Mouse (Mus musculus): ENCODE measurements at regions not wholly inside any gene's neighbourhood (a gene's known extent, or its start where the extent isn't known, plus 50 kb on each side); places are given as distances from the start of the nearest gene placed in this dataset.

DNA sequence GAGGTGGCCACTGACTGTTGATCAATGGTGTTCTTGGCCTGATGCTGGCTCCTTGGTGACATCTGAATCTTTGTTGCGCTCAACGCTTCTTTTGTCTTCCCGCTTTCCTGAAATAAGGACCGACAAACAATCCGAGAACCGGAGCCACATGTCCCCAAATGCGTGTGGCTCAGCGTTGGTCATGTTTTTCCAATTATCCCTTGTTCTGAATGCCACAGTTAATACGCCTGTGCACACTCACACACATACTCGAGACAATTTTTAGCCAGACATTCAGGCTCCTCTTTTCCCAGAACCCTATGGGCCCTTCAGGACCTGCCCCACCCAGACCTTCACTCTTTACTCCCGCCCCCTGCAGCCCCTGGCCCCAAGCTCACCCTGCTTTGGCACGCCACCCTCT is 248.8 kb downstream of the Cyp26b1 start:
- H3K36me3 ChIP-seq: no peaks in the 10 kb centered on the region
- no peaks in the 10 kb centered on the region for H3K9me3 ChIP-seq (replicated peaks)
- no peak overlapping the region for H3K4me2 ChIP-seq
- no peak for ATAC-seq (ENCODE audit: insufficient number of reproducible peaks, low FRiP score)
- WGBS: 88% methylated on average over 12 of the region's 12 CpGs
- no peak overlapping the region for H3K4me3 ChIP-seq
- H3K27ac ChIP-seq (ENCODE audit: poor library complexity, severe bottlenecking): no peak overlapping the region
- no peaks in the 10 kb centered on the region for H3K4me1 ChIP-seq (replicated peaks)
- peaks cover 14% of the 10 kb centered on the region; the same call in 1 of the 2 replicates for H3K27me3 ChIP-seq (replicated peaks)
- H3K9ac ChIP-seq: no peak overlapping the region

DNA sequence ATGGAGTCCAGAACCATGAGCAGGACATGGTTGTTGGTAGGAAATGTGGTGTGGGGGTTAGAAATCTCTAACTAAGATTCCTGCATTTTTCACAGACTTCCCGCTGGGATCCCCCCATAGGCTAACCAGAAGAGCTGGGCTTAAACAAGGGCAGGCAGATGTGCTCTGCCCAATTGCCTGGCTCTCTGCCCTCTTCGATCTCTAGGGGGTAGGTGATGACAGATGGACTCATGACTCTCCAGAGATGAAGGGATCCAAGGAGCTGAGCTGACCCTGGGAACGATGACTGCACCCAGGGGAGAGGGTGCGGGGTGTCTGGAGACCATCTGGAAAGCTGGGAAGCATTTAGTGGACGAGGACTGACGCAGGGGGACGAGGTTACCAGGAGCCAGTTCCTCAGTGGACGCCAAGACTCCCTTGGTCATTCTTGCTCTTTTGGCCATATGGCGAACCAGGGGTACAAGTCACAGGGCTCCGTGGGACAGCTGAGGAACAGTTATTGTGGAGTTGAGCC is 260.0 kb downstream of the Cyp26b1 start:
- 0 out of 2 replicates have a peak, but pooled peaks cover 3% of the 10 kb centered on the region for H3K4me1 ChIP-seq (replicated peaks)
- 76% methylated on average over 10 of the region's 10 CpGs for WGBS
- H3K9me3 ChIP-seq (replicated peaks): peaks cover 7% of the 10 kb centered on the region; the same call in 1 of the 2 replicates
- ATAC-seq (ENCODE audit: insufficient number of reproducible peaks, low FRiP score): no peak
- H3K4me3 ChIP-seq: no peak overlapping the region
- H3K27me3 ChIP-seq (replicated peaks): peaks cover 13% of the 10 kb centered on the region; the same call in 1 of the 2 replicates
- no peak overlapping the region for H3K9ac ChIP-seq
- no peaks in the 10 kb centered on the region for H3K36me3 ChIP-seq
- H3K4me2 ChIP-seq: no peak overlapping the region
- no peak overlapping the region for H3K27ac ChIP-seq (ENCODE audit: poor library complexity, severe bottlenecking)

DNA sequence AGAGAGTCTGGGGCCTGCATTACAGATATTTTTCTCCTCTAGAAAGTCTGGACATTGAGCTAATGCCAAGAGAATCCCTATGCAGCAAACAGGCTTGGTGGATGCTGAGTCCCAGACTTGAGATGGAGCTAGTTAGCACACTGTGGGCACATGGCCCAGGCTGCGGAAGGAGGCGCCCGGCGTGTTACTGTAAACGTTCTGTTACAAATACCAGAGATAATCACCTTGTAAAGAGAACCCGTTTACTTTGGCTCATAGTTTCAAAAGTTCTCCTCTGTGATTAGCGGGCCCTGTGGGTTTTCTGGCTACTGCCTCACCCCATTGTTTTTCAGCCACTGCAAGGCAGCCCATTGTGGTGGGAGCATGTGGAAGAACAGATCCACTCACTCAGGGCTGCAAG is 264.6 kb downstream of the Cyp26b1 start:
- no peak overlapping the region for H3K4me2 ChIP-seq
- no peaks in the 10 kb centered on the region for H3K36me3 ChIP-seq
- no peak for ATAC-seq (ENCODE audit: insufficient number of reproducible peaks, low FRiP score)
- H3K9me3 ChIP-seq (replicated peaks): peaks cover 7% of the 10 kb centered on the region; the same call in 1 of the 2 replicates
- no peak overlapping the region for H3K27ac ChIP-seq (ENCODE audit: poor library complexity, severe bottlenecking)
- H3K4me1 ChIP-seq (replicated peaks): peaks cover 13% of the 10 kb centered on the region
- H3K27me3 ChIP-seq (replicated peaks): peaks cover 25% of the 10 kb centered on the region
- no peak overlapping the region for H3K9ac ChIP-seq
- WGBS: 36% methylated on average over 7 of the region's 7 CpGs
- H3K4me3 ChIP-seq: no peak overlapping the region

DNA sequence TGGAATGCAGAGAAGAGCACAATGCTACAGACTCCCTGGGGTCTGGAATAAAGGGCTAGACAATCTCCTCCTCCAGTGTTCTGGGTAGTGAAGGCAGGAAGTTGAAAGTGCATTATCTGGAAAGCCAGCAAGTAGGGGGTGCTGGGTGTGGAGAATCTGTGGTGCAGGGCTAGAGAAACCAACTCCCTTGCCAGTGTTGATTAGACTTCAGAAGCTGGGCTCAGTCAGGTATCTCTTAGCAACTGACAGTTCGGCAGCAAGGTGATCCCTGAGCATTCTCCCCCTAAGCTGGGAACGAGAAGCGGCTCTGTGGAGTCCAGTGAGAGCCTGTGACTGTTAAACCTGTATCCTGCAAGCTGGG is 265.7 kb downstream of the Cyp26b1 start:
- Histone ChIP-seq H3K36me3 (no peaks in the 10 kb centered on the region), H3K27ac (ENCODE audit: poor library complexity, severe bottlenecking) (no peak overlapping the region), H3K4me3 (no peak overlapping the region), H3K9me3 (replicated peaks) (peaks cover 6% of the 10 kb centered on the region; the same call in 1 of the 2 replicates), H3K4me2 (no peak overlapping the region), H3K27me3 (replicated peaks) (peaks cover 35% of the 10 kb centered on the region), H3K9ac (no peak overlapping the region), H3K4me1 (replicated peaks) (peaks cover 13% of the 10 kb centered on the region)
- no peak for ATAC-seq (ENCODE audit: insufficient number of reproducible peaks, low FRiP score)
- 21% methylated on average over 3 of the region's 3 CpGs for WGBS

DNA sequence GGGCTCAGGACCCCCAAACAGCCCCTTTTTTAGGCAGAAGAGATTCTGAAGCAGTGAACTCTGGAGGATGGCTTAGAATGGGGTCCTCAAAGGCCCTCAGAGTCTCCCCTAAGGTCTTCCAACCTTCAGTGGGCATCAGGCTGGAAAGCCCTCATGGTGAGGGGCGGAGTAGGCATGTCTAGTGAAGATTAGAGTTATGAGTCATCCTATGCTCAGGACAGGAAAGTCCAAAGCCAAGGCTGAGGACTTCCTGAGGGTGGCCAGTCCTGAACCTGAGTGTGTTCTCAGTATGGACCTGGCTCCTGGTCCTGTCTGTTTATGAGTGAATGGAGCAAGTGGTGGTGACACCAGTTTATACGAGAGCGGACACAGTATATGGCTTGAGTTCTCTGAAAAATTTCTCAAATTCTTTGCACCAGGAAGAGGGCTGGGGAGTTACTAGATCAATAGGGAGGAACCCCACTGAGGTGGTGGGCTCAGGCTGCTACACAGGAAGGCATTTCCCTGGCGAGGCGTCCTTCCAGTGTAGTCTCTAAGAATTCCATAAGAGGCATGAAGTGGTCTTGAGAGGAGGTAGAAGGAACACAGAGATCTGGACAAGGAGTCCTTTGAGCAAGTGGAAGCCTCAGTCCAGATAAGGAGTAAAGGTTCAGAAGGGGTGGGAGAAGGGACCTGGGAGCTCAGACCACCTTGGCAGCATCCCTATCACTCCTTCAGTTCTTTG is 266.2 kb downstream of the Cyp26b1 start:
- H3K27ac ChIP-seq (ENCODE audit: poor library complexity, severe bottlenecking): no peak overlapping the region
- H3K4me2 ChIP-seq: no peak overlapping the region
- H3K9me3 ChIP-seq (replicated peaks): peaks cover under 1% of the 10 kb centered on the region; the same call in 1 of the 2 replicates
- peaks cover 13% of the 10 kb centered on the region for H3K4me1 ChIP-seq (replicated peaks)
- no peak overlapping the region for H3K4me3 ChIP-seq
- H3K27me3 ChIP-seq (replicated peaks): peaks cover 35% of the 10 kb centered on the region
- H3K36me3 ChIP-seq: no peaks in the 10 kb centered on the region
- ATAC-seq (ENCODE audit: insufficient number of reproducible peaks, low FRiP score): 0 out of 2 replicates have a peak, but pooled peaks have one; percentile 46
- 61% methylated on average over 5 of the region's 5 CpGs for WGBS
- H3K9ac ChIP-seq: no peak overlapping the region

DNA sequence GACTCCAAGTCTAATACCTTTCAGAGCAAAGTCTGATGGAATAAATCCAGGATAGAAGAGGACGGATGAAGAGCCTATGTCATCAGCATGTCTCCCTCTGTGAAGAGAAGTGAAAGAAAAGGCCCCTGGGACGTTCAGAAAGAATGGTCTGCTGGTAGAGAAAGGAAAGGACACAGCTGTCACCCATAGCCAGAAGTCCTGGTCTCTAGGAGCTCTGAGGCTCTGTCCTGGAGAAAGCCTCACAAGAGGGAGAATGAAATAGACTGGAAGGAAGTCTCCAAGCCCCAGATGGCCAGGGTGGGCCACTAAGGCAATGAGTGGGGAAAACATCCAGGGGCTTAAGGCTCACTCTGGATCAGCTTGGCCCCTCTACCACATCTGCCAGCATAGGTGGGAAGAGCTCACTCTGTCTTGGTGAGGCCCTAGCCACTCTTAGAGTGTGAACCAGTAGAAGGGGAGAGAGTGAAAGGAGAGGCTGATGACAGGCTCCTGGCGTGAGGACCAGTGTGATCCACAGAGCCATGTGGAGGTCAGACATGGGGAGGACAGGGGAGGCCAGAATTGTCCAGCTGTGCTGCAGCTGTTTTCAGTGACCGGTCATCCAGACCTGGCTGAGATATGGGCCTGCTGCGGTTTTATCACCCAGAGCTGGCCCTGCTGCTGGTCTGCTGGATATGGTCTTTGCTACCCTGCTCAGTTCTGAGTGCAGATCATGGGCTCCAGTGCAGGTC is 268.2 kb downstream of the Cyp26b1 start:
- Histone ChIP-seq H3K4me3 (no peak overlapping the region), H3K9me3 (replicated peaks) (no peaks in the 10 kb centered on the region), H3K4me2 (no peak overlapping the region), H3K9ac (no peak overlapping the region), H3K4me1 (replicated peaks) (peaks cover 13% of the 10 kb centered on the region), H3K27ac (ENCODE audit: poor library complexity, severe bottlenecking) (no peak overlapping the region), H3K27me3 (replicated peaks) (peaks cover 44% of the 10 kb centered on the region), H3K36me3 (no peaks in the 10 kb centered on the region)
- WGBS: 50% methylated on average over 5 of the region's 5 CpGs
- peak; percentile 48; the same call in 1 of the 2 replicates for ATAC-seq (ENCODE audit: insufficient number of reproducible peaks, low FRiP score)

DNA sequence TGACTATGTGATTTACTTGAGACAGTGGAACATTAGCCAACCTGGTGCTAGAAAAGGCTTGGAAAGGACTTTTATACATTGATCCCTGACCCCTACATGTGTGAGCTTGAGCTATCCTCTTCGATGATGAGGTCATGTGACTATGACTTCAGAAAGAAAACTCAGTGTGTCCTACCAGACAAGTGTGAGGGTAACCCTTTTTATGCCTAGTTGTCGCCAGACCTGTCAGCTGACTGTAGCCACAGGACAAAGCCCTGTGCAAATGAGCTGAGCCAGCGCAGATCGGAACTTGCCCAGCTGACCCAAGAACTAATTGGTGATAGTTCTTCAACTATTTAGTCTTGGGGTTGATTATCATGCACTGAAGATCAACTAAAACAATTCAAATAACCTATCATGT is 269.5 kb downstream of the Cyp26b1 start:
- Histone ChIP-seq H3K27ac (ENCODE audit: poor library complexity, severe bottlenecking) (no peak overlapping the region), H3K4me2 (no peak overlapping the region), H3K4me1 (replicated peaks) (peaks cover 10% of the 10 kb centered on the region), H3K9me3 (replicated peaks) (no peaks in the 10 kb centered on the region), H3K9ac (no peak overlapping the region), H3K27me3 (replicated peaks) (peaks cover 33% of the 10 kb centered on the region), H3K36me3 (no peaks in the 10 kb centered on the region), H3K4me3 (no peak overlapping the region)
- 87% methylated on average over 4 of the region's 4 CpGs for WGBS
- ATAC-seq (ENCODE audit: insufficient number of reproducible peaks, low FRiP score): no peak

DNA sequence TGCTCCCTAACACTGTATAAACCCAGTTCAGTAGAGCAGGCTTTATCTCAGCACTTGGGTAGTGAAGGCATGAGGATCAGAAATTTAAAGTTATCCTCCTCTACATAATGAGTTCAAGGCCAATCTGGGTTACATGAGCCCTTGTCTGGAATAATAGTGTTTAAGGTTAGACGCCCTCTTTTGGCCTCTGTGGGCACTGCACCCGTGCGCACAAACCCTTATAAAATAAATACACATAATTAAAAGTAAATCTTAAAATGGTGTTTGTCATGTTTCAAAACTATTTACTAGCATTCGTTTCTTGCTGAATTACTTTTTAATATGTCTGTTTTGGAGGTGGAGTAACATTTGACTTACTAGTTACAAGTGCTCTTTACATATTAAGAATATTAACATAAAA is 271.2 kb downstream of the Cyp26b1 start:
- Histone ChIP-seq H3K4me2 (no peak overlapping the region), H3K27me3 (replicated peaks) (peaks cover 36% of the 10 kb centered on the region), H3K4me3 (no peak overlapping the region), H3K9me3 (replicated peaks) (no peaks in the 10 kb centered on the region), H3K36me3 (no peaks in the 10 kb centered on the region), H3K9ac (no peak overlapping the region), H3K4me1 (replicated peaks) (peaks cover 12% of the 10 kb centered on the region), H3K27ac (ENCODE audit: poor library complexity, severe bottlenecking) (no peak overlapping the region)
- WGBS: 86% methylated on average over 4 of the region's 4 CpGs
- ATAC-seq (ENCODE audit: insufficient number of reproducible peaks, low FRiP score): no peak

DNA sequence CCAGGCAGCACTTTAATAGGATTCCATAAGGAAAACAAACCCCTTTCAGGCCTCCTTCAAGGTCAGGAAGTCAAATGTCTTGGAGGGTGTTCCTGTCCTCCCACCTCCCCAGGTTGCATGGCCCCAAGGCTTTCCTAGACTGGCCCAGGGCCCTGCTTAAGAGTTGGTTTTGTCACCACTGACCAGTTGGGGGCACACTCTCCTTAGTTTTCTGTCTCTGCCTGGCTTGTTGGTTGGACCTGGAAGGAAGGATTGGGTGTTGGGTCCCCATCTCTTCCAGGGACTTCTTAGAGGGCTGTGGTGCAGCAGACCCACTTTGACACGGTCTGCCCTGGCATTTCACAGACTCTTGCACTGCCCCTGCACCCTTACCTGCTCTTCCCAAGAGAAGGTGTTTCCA is 273.1 kb downstream of the Cyp26b1 start:
- 37% methylated on average over 1 of the region's 1 CpGs for WGBS
- Histone ChIP-seq H3K27ac (ENCODE audit: poor library complexity, severe bottlenecking) (no peak overlapping the region), H3K9me3 (replicated peaks) (no peaks in the 10 kb centered on the region), H3K4me3 (no peak overlapping the region), H3K4me2 (no peak overlapping the region), H3K9ac (no peak overlapping the region), H3K27me3 (replicated peaks) (peaks cover 31% of the 10 kb centered on the region), H3K4me1 (replicated peaks) (peaks cover 10% of the 10 kb centered on the region), H3K36me3 (no peaks in the 10 kb centered on the region)
- ATAC-seq (ENCODE audit: insufficient number of reproducible peaks, low FRiP score): no peak

DNA sequence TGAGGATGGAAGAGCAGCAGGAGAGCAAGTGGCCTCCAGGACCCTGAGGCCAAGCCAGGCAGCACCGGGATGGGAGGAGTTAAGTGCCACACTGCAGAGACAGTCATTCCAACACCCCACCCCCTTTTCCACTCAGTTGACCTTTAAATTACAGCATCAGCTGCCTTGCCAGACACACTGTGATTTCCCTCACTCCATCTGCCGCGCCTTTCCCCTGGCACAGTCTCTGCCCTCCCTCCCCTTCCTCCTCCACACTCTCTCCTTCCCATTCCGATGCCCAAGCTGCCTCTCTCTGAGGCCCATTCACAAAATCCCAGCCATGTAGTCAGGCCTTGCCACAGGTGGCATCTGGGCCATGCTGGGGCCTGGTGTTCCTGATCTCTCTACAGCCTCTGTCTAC is 274.9 kb downstream of the Cyp26b1 start:
- H3K4me3 ChIP-seq: no peak overlapping the region
- peak; percentile 51; the same call in 1 of the 2 replicates for ATAC-seq (ENCODE audit: insufficient number of reproducible peaks, low FRiP score)
- H3K4me1 ChIP-seq (replicated peaks): peaks cover 18% of the 10 kb centered on the region; the same call in 1 of the 2 replicates
- peaks cover 29% of the 10 kb centered on the region for H3K27me3 ChIP-seq (replicated peaks)
- 16% methylated on average over 4 of the region's 4 CpGs for WGBS
- no peaks in the 10 kb centered on the region for H3K9me3 ChIP-seq (replicated peaks)
- no peak overlapping the region for H3K4me2 ChIP-seq
- no peaks in the 10 kb centered on the region for H3K36me3 ChIP-seq
- H3K9ac ChIP-seq: no peak overlapping the region
- no peak overlapping the region for H3K27ac ChIP-seq (ENCODE audit: poor library complexity, severe bottlenecking)

DNA sequence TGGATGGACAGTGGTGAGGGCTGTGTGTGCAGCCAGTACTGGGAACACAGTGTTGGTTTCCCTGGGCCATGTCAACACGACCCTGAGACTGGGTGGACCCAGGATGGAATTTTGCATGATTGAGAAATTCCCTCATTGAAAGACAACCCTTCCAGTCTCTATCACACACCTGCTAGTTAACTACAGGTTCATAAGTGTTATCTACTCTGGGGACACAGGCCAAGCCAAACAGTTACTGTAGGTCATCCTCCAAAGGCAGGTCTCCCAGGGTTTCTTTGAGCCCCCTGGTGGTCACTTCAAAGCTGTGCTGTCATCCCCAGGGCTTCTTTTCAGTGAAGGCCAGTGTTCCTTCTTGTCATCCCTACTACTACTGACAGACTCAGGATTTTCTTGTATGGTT is 276.7 kb downstream of the Cyp26b1 start:
- 81% methylated on average over 1 of the region's 1 CpGs for WGBS
- H3K4me1 ChIP-seq (replicated peaks): peaks cover 18% of the 10 kb centered on the region; the same call in 1 of the 2 replicates
- ATAC-seq (ENCODE audit: insufficient number of reproducible peaks, low FRiP score): no peak
- H3K4me3 ChIP-seq: no peak overlapping the region
- H3K9me3 ChIP-seq (replicated peaks): no peaks in the 10 kb centered on the region
- H3K27ac ChIP-seq (ENCODE audit: poor library complexity, severe bottlenecking): no peak overlapping the region
- no peaks in the 10 kb centered on the region for H3K36me3 ChIP-seq
- no peak overlapping the region for H3K9ac ChIP-seq
- no peak overlapping the region for H3K4me2 ChIP-seq
- H3K27me3 ChIP-seq (replicated peaks): peaks cover 27% of the 10 kb centered on the region

All from heart, embryonic 12.5 days (tissue).